Mouse (Mus musculus): ENCODE measurements at regions not wholly inside any gene's neighbourhood (a gene's known extent, or its start where the extent isn't known, plus 50 kb on each side); places are given as distances from the start of the nearest gene placed in this dataset.
"Not testable (repeated sequence)": the region's sequence is repeated elsewhere in the genome, so short reads cannot be mapped to it uniquely, and the experiment has no call there.

DNA sequence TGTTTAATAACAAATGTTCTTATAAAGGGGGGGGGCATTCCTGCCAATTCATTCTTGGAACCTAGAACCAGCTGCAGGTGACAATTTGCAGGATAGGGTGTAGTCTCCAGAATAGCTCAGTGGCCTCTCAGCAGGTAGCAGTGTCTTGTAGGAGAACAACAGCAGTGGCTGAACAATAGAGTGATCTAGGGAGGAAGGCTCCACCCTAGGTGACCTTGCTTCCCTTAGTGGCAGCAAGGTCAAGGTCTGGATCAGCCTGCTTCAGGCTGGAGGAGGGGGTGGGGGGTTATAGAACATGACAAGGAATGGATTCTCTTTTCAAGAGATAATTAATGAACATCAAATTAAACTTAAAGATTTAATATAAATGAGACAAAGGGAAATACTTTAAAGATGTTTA lies 358.5 kb upstream of the Tgif2lx2 start:
- no peaks in the 10 kb centered on the region for H3K4me1 ChIP-seq (ENCODE audit: control insufficient read depth in 1 of 2, insufficient read depth in 2 of 2, low read length in 2 of 2)
- H3K36me3 ChIP-seq (ENCODE audit: control insufficient read depth in 1 of 2, insufficient read depth in 2 of 2, low read length in 2 of 2) = no peaks in the 10 kb centered on the region
- no peaks in the 10 kb centered on the region for H3K27me3 ChIP-seq (ENCODE audit: control insufficient read depth in 1 of 2, insufficient read depth in 2 of 2, low read length in 2 of 2)
- H3K27ac ChIP-seq (ENCODE audit: control insufficient read depth, low read depth, low read length) = no peak overlapping the region
- TF ChIP-seq CHD2 (IDR thresholded peaks at IDR 0.05; ENCODE audit: low read length) (no peak), CHD1 (IDR thresholded peaks at IDR 0.05; ENCODE audit: low read depth, low read length) (no peak), UBTF (IDR thresholded peaks at IDR 0.05; ENCODE audit: borderline replicate concordance, insufficient read depth, low read depth, low read length) (no peak), USF2 (IDR thresholded peaks at IDR 0.05; ENCODE audit: borderline replicate concordance in 1 of 2, insufficient read depth in 1 of 2, low read depth in 1 of 2, low read length in 2 of 2) (no peak), ZC3H11A (IDR thresholded peaks at IDR 0.05; ENCODE audit: low read depth, low read length) (no peak), ZMIZ1 (IDR thresholded peaks at IDR 0.05; ENCODE audit: low read depth, low read length) (no peak), POLR2AphosphoS5 (IDR thresholded peaks at IDR 0.05; ENCODE audit: borderline replicate concordance, low read depth, low read length) (no peak), ZNF384 (IDR thresholded peaks at IDR 0.05; ENCODE audit: low read depth, low read length) (no peak), RAD21 (IDR thresholded peaks at IDR 0.05; ENCODE audit: low read depth, low read length) (no peak), MXI1 (IDR thresholded peaks at IDR 0.05; ENCODE audit: low read depth, low read length) (no peak), EP300 (IDR thresholded peaks at IDR 0.05; ENCODE audit: low read depth in 1 of 2, low read length in 2 of 2) (no peak), POLR2AphosphoS2 (IDR thresholded peaks at IDR 0.05; ENCODE audit: low read length) (no peak), ELF1 (IDR thresholded peaks at IDR 0.05; ENCODE audit: low read depth, low read length) (no peak)
- no peaks in the 10 kb centered on the region for H3K79me2 ChIP-seq (ENCODE audit: control insufficient read depth, insufficient read depth, low read length, poor library complexity)
- no peaks in the 10 kb centered on the region for H3K9me3 ChIP-seq (replicated peaks; ENCODE audit: insufficient read depth, low read length)
- H3K4me3 ChIP-seq (ENCODE audit: control insufficient read depth in 1 of 2, insufficient read depth in 1 of 2, low read depth in 2 of 2, low read length in 2 of 2) = no peak overlapping the region
- DNase-seq (ENCODE audit: low read depth, low spot score) = no peak
- no peak overlapping the region for H3K9ac ChIP-seq (ENCODE audit: control insufficient read depth, low read depth, low read length, poor library complexity, severe bottlenecking)

DNA sequence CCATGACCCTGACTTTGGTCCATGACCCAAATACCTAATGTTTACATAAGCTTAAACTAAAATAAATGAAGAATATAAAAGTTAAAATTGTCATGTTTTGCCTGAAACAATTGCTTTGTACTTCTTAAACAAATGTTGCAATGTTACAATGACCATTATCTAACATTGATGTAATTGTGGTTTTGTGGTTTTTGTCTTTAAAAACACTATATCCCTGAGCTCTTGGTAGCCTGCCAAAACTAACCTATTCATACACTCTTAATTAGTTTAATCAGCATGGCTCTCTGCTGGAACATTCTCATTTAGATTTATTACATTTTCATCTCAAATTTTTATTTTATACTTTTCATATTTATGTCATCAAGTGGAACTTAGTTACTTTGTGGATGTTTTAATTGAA lies 314.4 kb upstream of the Tgif2lx2 start:
- Histone ChIP-seq H3K9me3 (replicated peaks; ENCODE audit: insufficient read depth, low read length) (no peaks in the 10 kb centered on the region), H3K4me3 (ENCODE audit: control insufficient read depth in 1 of 2, insufficient read depth in 1 of 2, low read depth in 2 of 2, low read length in 2 of 2) (no peak overlapping the region), H3K4me1 (ENCODE audit: control insufficient read depth in 1 of 2, insufficient read depth in 2 of 2, low read length in 2 of 2) (no peaks in the 10 kb centered on the region), H3K9ac (ENCODE audit: control insufficient read depth, low read depth, low read length, poor library complexity, severe bottlenecking) (no peak overlapping the region), H3K36me3 (ENCODE audit: control insufficient read depth in 1 of 2, insufficient read depth in 2 of 2, low read length in 2 of 2) (0 out of 4 replicates have a peak, but pooled peaks cover 0 to 2% of the 10 kb centered on the region in 2 experiments), H3K27me3 (ENCODE audit: control insufficient read depth in 1 of 2, insufficient read depth in 2 of 2, low read length in 2 of 2) (no peaks in the 10 kb centered on the region), H3K27ac (ENCODE audit: control insufficient read depth, low read depth, low read length) (no peak overlapping the region), H3K79me2 (ENCODE audit: control insufficient read depth, insufficient read depth, low read length, poor library complexity) (no peaks in the 10 kb centered on the region)
- peak; percentile 84 for DNase-seq (ENCODE audit: low read depth, low spot score)
- no peak for TF ChIP-seq ELF1 (IDR thresholded peaks at IDR 0.05; ENCODE audit: low read depth, low read length)
- TF ChIP-seq ZC3H11A (IDR thresholded peaks at IDR 0.05; ENCODE audit: low read depth, low read length) = 0 out of 2 replicates have a peak, but pooled peaks have one; percentile 9
- peak; percentile 68 for TF ChIP-seq GATA1 (IDR thresholded peaks at IDR 0.05; ENCODE audit: low read depth, low read length)
- TF ChIP-seq HCFC1 (IDR thresholded peaks at IDR 0.05; ENCODE audit: low read depth, low read length) = no peak
- no peak for TF ChIP-seq MAZ (IDR thresholded peaks at IDR 0.05; ENCODE audit: low read depth, low read length)
- no peak for TF ChIP-seq SMC3 (IDR thresholded peaks at IDR 0.05; ENCODE audit: low read depth, low read length)
- TF ChIP-seq TAL1 (IDR thresholded peaks at IDR 0.05; ENCODE audit: low read length) = no peak
- TF ChIP-seq ZKSCAN1 (IDR thresholded peaks at IDR 0.05; ENCODE audit: low read depth, low read length) = no peak
- TF ChIP-seq KAT2A (conservative IDR thresholded peaks at IDR 0.05; ENCODE audit: low read depth, low read length) = no peak
- TF ChIP-seq MXI1 (IDR thresholded peaks at IDR 0.05; ENCODE audit: low read depth, low read length) = no peak
- no peak for TF ChIP-seq POLR2AphosphoS2 (IDR thresholded peaks at IDR 0.05; ENCODE audit: low read length)
- no peak for TF ChIP-seq CHD1 (IDR thresholded peaks at IDR 0.05; ENCODE audit: low read depth, low read length)
- TF ChIP-seq BHLHE40 (IDR thresholded peaks at IDR 0.05; ENCODE audit: borderline replicate concordance, low read depth, low read length) = no peak
- TF ChIP-seq MAX (IDR thresholded peaks at IDR 0.05; ENCODE audit: low read length) = no peak
- TF ChIP-seq SIN3A (IDR thresholded peaks at IDR 0.05; ENCODE audit: low read length) = no peak
- TF ChIP-seq ZNF384 (IDR thresholded peaks at IDR 0.05; ENCODE audit: low read depth, low read length) = no peak
- TF ChIP-seq ETS1 (IDR thresholded peaks at IDR 0.05; ENCODE audit: low read depth, low read length) = peak; percentile 82
- TF ChIP-seq RCOR1 (IDR thresholded peaks at IDR 0.05; ENCODE audit: low read depth, low read length) = peak; percentile 73
- TF ChIP-seq EP300 (IDR thresholded peaks at IDR 0.05; ENCODE audit: low read depth in 1 of 2, low read length in 2 of 2) = peak; percentile 55 to 88; a peak in 3 of 4 replicates
- no peak for TF ChIP-seq POLR2A (IDR thresholded peaks at IDR 0.05; ENCODE audit: control insufficient read depth in 1 of 2, insufficient read depth in 1 of 2, low read depth in 1 of 2, low read length in 2 of 2, poor library complexity in 1 of 2)
- no peak for TF ChIP-seq NELFE (IDR thresholded peaks at IDR 0.05; ENCODE audit: low read depth, low read length)

DNA sequence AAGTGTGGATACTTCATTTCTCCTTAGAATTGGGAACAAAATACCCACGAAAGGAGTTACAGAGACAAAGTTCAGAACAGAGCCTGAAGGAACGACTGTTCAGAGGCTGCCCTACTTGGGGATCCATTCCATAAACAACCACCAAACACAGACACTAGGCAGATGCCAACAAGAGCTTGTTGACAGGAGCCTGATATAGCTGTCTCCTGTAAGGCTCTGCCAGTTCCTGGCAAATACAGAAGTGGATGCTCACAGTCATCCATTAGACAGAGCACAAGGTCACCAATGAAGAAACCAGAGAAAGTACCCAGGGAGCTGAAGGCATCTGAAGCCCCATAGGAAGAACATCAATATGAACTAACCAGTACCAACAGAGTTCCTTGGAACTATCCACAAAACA lies 309.9 kb upstream of the Tgif2lx2 start:
- H3K9me3 ChIP-seq (replicated peaks; ENCODE audit: insufficient read depth, low read length); H3K27ac ChIP-seq (ENCODE audit: control insufficient read depth, low read depth, low read length); H3K9ac ChIP-seq (ENCODE audit: control insufficient read depth, low read depth, low read length, poor library complexity, severe bottlenecking); H3K4me3 ChIP-seq (ENCODE audit: control insufficient read depth in 1 of 2, insufficient read depth in 1 of 2, low read depth in 2 of 2, low read length in 2 of 2); H3K4me1 ChIP-seq (ENCODE audit: control insufficient read depth in 1 of 2, insufficient read depth in 2 of 2, low read length in 2 of 2); H3K79me2 ChIP-seq (ENCODE audit: control insufficient read depth, insufficient read depth, low read length, poor library complexity); H3K36me3 ChIP-seq (ENCODE audit: control insufficient read depth in 1 of 2, insufficient read depth in 2 of 2, low read length in 2 of 2); DNase-seq (ENCODE audit: low read depth, low spot score); H3K27me3 ChIP-seq (ENCODE audit: control insufficient read depth in 1 of 2, insufficient read depth in 2 of 2, low read length in 2 of 2): not testable (repeated sequence)
